Comparison of ENCODE assay signal across 10 mouse cellular contexts in genomic region chr8:72353700-72354045, GRCm38 (mm10). TPM values are rescaled to one million over a fixed set of nuclear protein-coding genes. Genes with fewer than 3 reads are reported as not detected.
DNase-seq lines count a peak whose midpoint lies in the region; ATAC-seq and TF ChIP-seq lines count a peak whose summit lies in the region.
"Had no signal": no experiment of that assay in that cellular context is flagged by ENCODE, and none has a peak within 500 bp of the region (broad histone marks: within the 10 kb centered on the region; RNA-seq: fewer than 3 reads in every experiment).

No protein-coding gene starts in this region.

- ATAC-seq in heart, embryonic 15.5 days (replicated peaks; ENCODE audit: insufficient number of reproducible peaks, insufficient read depth, low FRiP score, low read depth), result no peak
- ATAC-seq in lung, embryonic 15.5 days (ENCODE audit: borderline replicate concordance, extremely low read depth, low FRiP score, low TSS enrichment), result no peak; the same call in 1 of the 2 replicates
- peak; percentile 5 for ATAC-seq in activated CD4-positive, CD25-positive, alpha-beta regulatory T cell, adult 4 months
- ATAC-seq in liver, postnatal 0 days, result no peak
- no peak for ATAC-seq in midbrain, embryonic 16.5 days

- TF ChIP-seq EP300 in liver, postnatal 0 days (IDR thresholded peaks at IDR 0.05; ENCODE audit: low read depth), result no peak

- H3K9ac ChIP-seq in heart, embryonic 15.5 days, result no peak overlapping the region
- H3K9ac ChIP-seq in lung, embryonic 15.5 days, result no peak overlapping the region
- 0 out of 2 replicates have a peak overlapping the region, but pooled peaks have one; percentile 2 for H3K9ac ChIP-seq in liver, postnatal 0 days (replicated peaks)
- no peak overlapping the region for H3K9ac ChIP-seq in midbrain, embryonic 16.5 days (ENCODE audit: low read depth, low read length)
- H3K9ac ChIP-seq: hindbrain, embryonic 15.5 days had no signal

- H3K27me3 ChIP-seq in heart, embryonic 15.5 days, result no peaks in the 10 kb centered on the region
- H3K27me3 ChIP-seq in lung, embryonic 15.5 days, result no peaks in the 10 kb centered on the region
- H3K27me3 ChIP-seq in liver, postnatal 0 days (ENCODE audit: insufficient read depth, low read length), result no peaks in the 10 kb centered on the region
- no peaks in the 10 kb centered on the region for H3K27me3 ChIP-seq in midbrain, embryonic 16.5 days (ENCODE audit: control insufficient read depth, insufficient read depth, low read depth, low read length)
- H3K27me3 ChIP-seq: hindbrain, embryonic 15.5 days had no signal

- DNase-seq in heart, adult 18-20 months, result no peak
- no peak for DNase-seq in lung, postnatal 4 days
- DNase-seq in liver, postnatal 0 days, result no peak
- no peak for DNase-seq in urinary bladder, adult 18-20 months (ENCODE audit: low spot score in 2 of 2)
- DNase-seq: cerebellum, postnatal 25 days had no signal

- H3K36me3 ChIP-seq in heart, embryonic 15.5 days, result peaks cover 29% of the 10 kb centered on the region
- H3K36me3 ChIP-seq in lung, embryonic 15.5 days, result peaks cover 32% of the 10 kb centered on the region
- peaks cover 16% of the 10 kb centered on the region for H3K36me3 ChIP-seq in liver, postnatal 0 days (replicated peaks; ENCODE audit: insufficient read depth, low read length)
- peaks cover 19% of the 10 kb centered on the region for H3K36me3 ChIP-seq in midbrain, embryonic 16.5 days (ENCODE audit: control insufficient read depth, insufficient read depth, low read length)

- no peak overlapping the region for H3K4me2 ChIP-seq in heart, embryonic 15.5 days
- no peak overlapping the region for H3K4me2 ChIP-seq in lung, embryonic 15.5 days
- peak overlapping the region; percentile 27; the same call in 1 of the 2 replicates for H3K4me2 ChIP-seq in liver, postnatal 0 days (ENCODE audit: low read depth, low read length)
- H3K4me2 ChIP-seq in midbrain, embryonic 16.5 days (ENCODE audit: low read length), result no peak overlapping the region
- H3K4me2 ChIP-seq: hindbrain, embryonic 15.5 days had no signal

- peaks cover 34% of the 10 kb centered on the region for H3K4me1 ChIP-seq in heart, embryonic 15.5 days (replicated peaks)
- H3K4me1 ChIP-seq in lung, embryonic 15.5 days, result peaks cover 11% of the 10 kb centered on the region
- peaks cover 54% of the 10 kb centered on the region for H3K4me1 ChIP-seq in liver, postnatal 0 days (ENCODE audit: insufficient read depth)
- H3K4me1 ChIP-seq in midbrain, embryonic 16.5 days (ENCODE audit: control insufficient read depth, insufficient read depth, low read length), result no peaks in the 10 kb centered on the region
- H3K4me1 ChIP-seq: hindbrain, embryonic 15.5 days had no signal

- WGBS in heart, embryonic 15.5 days, result 36% methylated on average over 7 of the region's 7 CpGs
- WGBS in lung, embryonic 15.5 days, result 75% methylated on average over 7 of the region's 7 CpGs
- 62% methylated on average over 7 of the region's 7 CpGs for WGBS in liver, postnatal 0 days (ENCODE audit: insufficient replicate concordance)
- 86% methylated on average over 7 of the region's 7 CpGs for WGBS in midbrain, embryonic 16.5 days

- H3K27ac ChIP-seq in heart, embryonic 15.5 days, result peak overlapping the region; percentile 56
- H3K27ac ChIP-seq in lung, embryonic 15.5 days, result peak overlapping the region; percentile 57
- peak overlapping the region; percentile 78 for H3K27ac ChIP-seq in liver, postnatal 0 days (ENCODE audit: low read depth)
- no peak overlapping the region for H3K27ac ChIP-seq in midbrain, embryonic 16.5 days (ENCODE audit: low read length)
- H3K27ac ChIP-seq: hindbrain, embryonic 15.5 days had no signal

- no peaks in the 10 kb centered on the region for H3K9me3 ChIP-seq in heart, embryonic 15.5 days (replicated peaks)
- H3K9me3 ChIP-seq in lung, embryonic 15.5 days, result no peaks in the 10 kb centered on the region
- H3K9me3 ChIP-seq in liver, postnatal 0 days (ENCODE audit: low read length), result no peaks in the 10 kb centered on the region
- no peaks in the 10 kb centered on the region for H3K9me3 ChIP-seq in midbrain, embryonic 16.5 days (replicated peaks; ENCODE audit: control insufficient read depth, low read length, poor library complexity, severe bottlenecking)
- H3K9me3 ChIP-seq: hindbrain, embryonic 15.5 days had no signal

- no peak for TF ChIP-seq CTCF in liver, postnatal 0 days (IDR thresholded peaks at IDR 0.05; ENCODE audit: low read depth)

- H3K4me3 ChIP-seq in heart, embryonic 15.5 days, result no peak overlapping the region
- H3K4me3 ChIP-seq in lung, embryonic 15.5 days, result no peak overlapping the region
- no peak overlapping the region for H3K4me3 ChIP-seq in liver, postnatal 0 days (ENCODE audit: low read depth, low read length)
- H3K4me3 ChIP-seq in midbrain, embryonic 16.5 days (ENCODE audit: low read depth, low read length), result no peak overlapping the region
- H3K4me3 ChIP-seq: hindbrain, embryonic 15.5 days had no signal

RNA-seq across cellular contexts. Expression of gene Klf2, which starts 34.8 kb away (rescaled TPM):
- 18.5 and 19.5 TPM in 2 replicates for polyA plus RNA-seq in heart, embryonic 15.5 days (2015; fragmentation: Nextera tagmentation; extraction: Ambion mirVana)
- 10 to 100 TPM; 74.3 to 76.9 TPM for total RNA-seq in heart, adult 18-20 months (2021)
- polyA plus RNA-seq in lung, embryonic 15.5 days (2015; fragmentation: Nextera tagmentation; extraction: Ambion mirVana), result 13.3 and 14.0 TPM in 2 replicates
- polyA plus RNA-seq in activated CD4-positive, CD25-positive, alpha-beta regulatory T cell, adult 4 months (2017; shearing (Covaris generic)), result 10 to 100 TPM; 27.6 to 39.0 TPM
- polyA plus RNA-seq in liver, postnatal 0 days (2015; fragmentation: Nextera tagmentation; extraction: Ambion mirVana), result 5.6 and 7.4 TPM in 2 replicates
- 3.6 and 4.0 TPM in 2 replicates for polyA plus RNA-seq in midbrain, embryonic 16.5 days (2015; fragmentation: Nextera tagmentation; extraction: Ambion mirVana)

RNA-seq across cellular contexts. Expression of gene Gm10282, which starts 48.6 kb away (rescaled TPM):
- 14.8 and 15.9 TPM in 2 replicates for polyA plus RNA-seq in heart, embryonic 15.5 days (2015; fragmentation: Nextera tagmentation; extraction: Ambion mirVana)
- 1 to 10 TPM; 5.9 to 9.5 TPM for total RNA-seq in heart, adult 18-20 months (2021)
- 33.1 and 33.8 TPM in 2 replicates for polyA plus RNA-seq in lung, embryonic 15.5 days (2015; fragmentation: Nextera tagmentation; extraction: Ambion mirVana)
- polyA plus RNA-seq in activated CD4-positive, CD25-positive, alpha-beta regulatory T cell, adult 4 months (2017; shearing (Covaris generic)), result 10 to 100 TPM; 25.8 to 62.2 TPM
- 6.3 and 6.4 TPM in 2 replicates for polyA plus RNA-seq in liver, postnatal 0 days (2015; fragmentation: Nextera tagmentation; extraction: Ambion mirVana)
- polyA plus RNA-seq in midbrain, embryonic 16.5 days (2015; fragmentation: Nextera tagmentation; extraction: Ambion mirVana), result 9.7 and 11.3 TPM in 2 replicates
